Mouse (Mus musculus) hindbrain, embryonic 12.5 days (tissue): ENCODE data around the gene Fcgr4. TPM values are rescaled to one million over a fixed set of nuclear protein-coding genes. Genes with fewer than 3 reads are reported as not detected.
"Not testable (repeated sequence)": the region's sequence is repeated elsewhere in the genome, so short reads cannot be mapped to it uniquely, and the experiment has no call there.

Experiments
- ATAC-seq: fragments of 200-750 bp; cut with Nextera tagmentation; 2 replicates; pipeline ENCODE4 v1.8.0; 2017; ENCODE audit warnings: moderate TSS enrichment; ENCODE audit not compliant: low FRiP score
- H3K27ac ChIP-seq: fragments of 300-500 bp; sonication (generic); 2 replicates; pipeline ENCODE4 v1.5.1; 2016; ENCODE audit warnings: mild to moderate bottlenecking
- H3K27me3 ChIP-seq: fragments of 300-500 bp; sonication (generic); 2 replicates; pipeline ENCODE4 v1.6.1; 2016; ENCODE audit warnings: mild to moderate bottlenecking
- H3K36me3 ChIP-seq: fragments of 300-500 bp; sonication (generic); 2 replicates; pipeline ENCODE4 v1.6.1; 2016; ENCODE audit warnings: mild to moderate bottlenecking
- H3K4me1 ChIP-seq: fragments of 300-500 bp; sonication (generic); 2 replicates; pipeline ENCODE4 v1.6.1; 2016
- H3K4me2 ChIP-seq: fragments of 300-500 bp; sonication (generic); replicated peaks from 2 replicates; pipeline ENCODE4 v1.6.1; 2016; ENCODE audit warnings: mild to moderate bottlenecking
- H3K4me3 ChIP-seq: fragments of 300-500 bp; sonication (generic); 2 replicates; pipeline ENCODE4 v1.5.1; 2016; ENCODE audit warnings: mild to moderate bottlenecking
- H3K9ac ChIP-seq: fragments of 300-500 bp; sonication (generic); 2 replicates; pipeline ENCODE4 v1.6.1; 2016; ENCODE audit warnings: mild to moderate bottlenecking, moderate library complexity
- H3K9me3 ChIP-seq: fragments of 300-500 bp; sonication (generic); replicated peaks from 2 replicates; pipeline ENCODE4 v1.6.1; 2016; ENCODE audit warnings: mild to moderate bottlenecking
- WGBS: fragments of 180-500 bp; shearing (Covaris S2); methylation state at CpG from one replicate; pipeline ENCODE4 v1.1.7; 2016; 5-methylcytosine and 5-hydroxymethylcytosine counted together
- polyA plus RNA-seq: library from polyadenylated mRNA; unstranded; fragments of >200 nt; fragmentation: Nextera tagmentation; extraction: Ambion mirVana; gene quantifications from 2 replicates; pipeline ENCODE4 v1.2.1, GENCODE M21; 2016

The Fcgr4 gene
- polyA plus RNA-seq, 1 experiment from 2014 or later: 0.45 TPM

- H3K27ac ChIP-seq, H3K9ac ChIP-seq, H3K9me3 ChIP-seq, H3K4me1 ChIP-seq, H3K36me3 ChIP-seq: not testable (repeated sequence)
- Histone ChIP-seq H3K4me2 (peak overlapping the region; percentile 36), H3K27me3 (peaks cover 37% of the 10 kb centered on the region), H3K4me3 (peak overlapping the region; percentile 23)
- peak; percentile 79 for ATAC-seq
- 10% methylated on average over 42 of the region's 61 CpGs for WGBS
Observed at GRCm38 (mm10) chr1:171063569-171064490, 45.1 kb downstream of the Fcgr4 start.

GRCm38 (mm10) chr1:171064491-171065242, 45.9 kb downstream of the Fcgr4 start, which contains the start of gene Fcgr3:
Fcgr3 (minus strand) TSS chr1:171064935.
- not testable (repeated sequence) for H3K9ac ChIP-seq, H3K9me3 ChIP-seq, H3K4me1 ChIP-seq, H3K27ac ChIP-seq, H3K36me3 ChIP-seq
- 2% methylated on average over 43 of the region's 75 CpGs for WGBS
- peak; percentile 54 for ATAC-seq
- Histone ChIP-seq H3K27me3 (peaks cover 41% of the 10 kb centered on the region), H3K4me2 (peak within 1 kb of the TSS; percentile 36), H3K4me3 (peak within 1 kb of the TSS; percentile 29)

- not testable (repeated sequence) for H3K4me1 ChIP-seq, H3K9ac ChIP-seq, H3K36me3 ChIP-seq, H3K27ac ChIP-seq, H3K9me3 ChIP-seq
- H3K4me3 ChIP-seq: peak overlapping the region; percentile 29
- peak; percentile 33 for ATAC-seq
- peak overlapping the region; percentile 36 for H3K4me2 ChIP-seq
- H3K27me3 ChIP-seq: peaks cover 45% of the 10 kb centered on the region
- WGBS: under 1% methylated on average over 25 of the region's 35 CpGs
Observed at GRCm38 (mm10) chr1:171065243-171065587, 46.5 kb downstream of the Fcgr4 start.

- H3K4me1 ChIP-seq, H3K9me3 ChIP-seq, H3K36me3 ChIP-seq, H3K9ac ChIP-seq, H3K27ac ChIP-seq: not testable (repeated sequence)
- peak overlapping the region; percentile 25 for H3K4me2 ChIP-seq
- peaks cover 47% of the 10 kb centered on the region for H3K27me3 ChIP-seq
- ATAC-seq: peak; percentile 18
- WGBS: 7% methylated on average over 30 of the region's 45 CpGs
- H3K4me3 ChIP-seq: peak overlapping the region; percentile 17
Observed at GRCm38 (mm10) chr1:171065768-171066167, 47.0 kb downstream of the Fcgr4 start.

- not testable (repeated sequence) for H3K36me3 ChIP-seq, ATAC-seq, H3K4me3 ChIP-seq, H3K4me2 ChIP-seq, H3K4me1 ChIP-seq, H3K9ac ChIP-seq, H3K9me3 ChIP-seq, H3K27ac ChIP-seq
- peaks cover 53% of the 10 kb centered on the region for H3K27me3 ChIP-seq
- 21% methylated on average over 3 of the region's 10 CpGs for WGBS
Observed at GRCm38 (mm10) chr1:171066583-171066982, 47.9 kb downstream of the Fcgr4 start.

- peaks cover 51% of the 10 kb centered on the region for H3K27me3 ChIP-seq
- H3K4me1 ChIP-seq, H3K27ac ChIP-seq, H3K36me3 ChIP-seq, H3K4me2 ChIP-seq, ATAC-seq, H3K9ac ChIP-seq, H3K4me3 ChIP-seq, H3K9me3 ChIP-seq: not testable (repeated sequence)
- WGBS: 59% methylated on average over 5 of the region's 5 CpGs
Observed at GRCm38 (mm10) chr1:171067928-171068327, 49.2 kb downstream of the Fcgr4 start.

GRCm38 (mm10) chr1:171069508-171069907, 50.8 kb downstream of the Fcgr4 start:
- not testable (repeated sequence) for H3K9ac ChIP-seq, H3K27ac ChIP-seq, H3K4me1 ChIP-seq, H3K9me3 ChIP-seq, ATAC-seq, H3K4me2 ChIP-seq, H3K36me3 ChIP-seq, H3K4me3 ChIP-seq
- peaks cover 48% of the 10 kb centered on the region for H3K27me3 ChIP-seq
- WGBS: 67% methylated on average over 3 of the region's 3 CpGs

- H3K9me3 ChIP-seq, H3K4me2 ChIP-seq, H3K4me3 ChIP-seq, ATAC-seq, H3K9ac ChIP-seq, H3K4me1 ChIP-seq, H3K27ac ChIP-seq, H3K36me3 ChIP-seq: not testable (repeated sequence)
- WGBS: 21% methylated on average over 14 of the region's 16 CpGs
- peaks cover 40% of the 10 kb centered on the region for H3K27me3 ChIP-seq
Observed at GRCm38 (mm10) chr1:171070879-171071278, 52.2 kb downstream of the Fcgr4 start.

GRCm38 (mm10) chr1:171071726-171072125, 53.0 kb downstream of the Fcgr4 start:
- H3K4me3 ChIP-seq, H3K9ac ChIP-seq, H3K27ac ChIP-seq, H3K36me3 ChIP-seq, H3K4me1 ChIP-seq, H3K9me3 ChIP-seq, H3K4me2 ChIP-seq: not testable (repeated sequence)
- WGBS: no CpG with 5 or more reads among the region's 35 CpGs
- H3K27me3 ChIP-seq: peaks cover 37% of the 10 kb centered on the region
- peak; percentile 51 for ATAC-seq

- peaks cover 39% of the 10 kb centered on the region for H3K27me3 ChIP-seq
- not testable (repeated sequence) for H3K4me3 ChIP-seq, H3K9me3 ChIP-seq, H3K4me2 ChIP-seq, H3K36me3 ChIP-seq, H3K9ac ChIP-seq, H3K27ac ChIP-seq, H3K4me1 ChIP-seq
- ATAC-seq: peak; percentile 15; the same call in 1 of the 2 replicates
- no CpG with 5 or more reads among the region's 45 CpGs for WGBS
Observed at GRCm38 (mm10) chr1:171072217-171072616, 53.5 kb downstream of the Fcgr4 start.

- ATAC-seq, H3K4me1 ChIP-seq, H3K9me3 ChIP-seq, H3K9ac ChIP-seq, H3K27ac ChIP-seq, H3K36me3 ChIP-seq, H3K4me3 ChIP-seq, H3K4me2 ChIP-seq: not testable (repeated sequence)
- 16% methylated on average over 6 of the region's 10 CpGs for WGBS
- H3K27me3 ChIP-seq: peaks cover 45% of the 10 kb centered on the region
Observed at GRCm38 (mm10) chr1:171074283-171074682, 55.6 kb downstream of the Fcgr4 start.

- ATAC-seq, H3K4me3 ChIP-seq, H3K4me2 ChIP-seq, H3K9me3 ChIP-seq, H3K27ac ChIP-seq, H3K4me1 ChIP-seq, H3K36me3 ChIP-seq, H3K9ac ChIP-seq: not testable (repeated sequence)
- whole genome bisulfite sequencing: 69% methylated on average over 4 of the region's 5 CpGs
- peaks cover 33% of the 10 kb centered on the region for H3K27me3 ChIP-seq
Observed at GRCm38 (mm10) chr1:171076176-171076575, 57.5 kb downstream of the Fcgr4 start.
